Mouse (Mus musculus) spleen, adult 2 months (tissue): ENCODE results near the gene Mfn2. TPM values are rescaled to one million over a fixed set of nuclear protein-coding genes. Genes with fewer than 3 reads are reported as not detected.
"Not testable (repeated sequence)": the region's sequence is repeated elsewhere in the genome, so short reads cannot be mapped to it uniquely, and the experiment has no call there.

ENCODE experiments used
- DNase-seq, 2 experiments: peaks; one replicate each; pipeline versions ENCODE4 v3.0.0 to v3.0.0-alpha.2; 2012 to 2021; ENCODE audit warnings: low spot score in 2 of 2, low read depth in 1 of 2
- H3K27ac ChIP-seq: fragments of 200-500 bp; 2 replicates; pipeline ENCODE4 v1.5.1; 2012; ENCODE audit warnings: low read length, inconsistent platforms; ENCODE audit not compliant: insufficient read depth
- H3K27me3 ChIP-seq: fragments of 200-500 bp; 2 replicates; pipeline ENCODE4 v1.6.1; 2012; ENCODE audit warnings: mild to moderate bottlenecking, moderate library complexity, low read length, inconsistent platforms; ENCODE audit not compliant: control insufficient read depth, insufficient read depth
- H3K36me3 ChIP-seq: fragments of 200-500 bp; 2 replicates; pipeline ENCODE4 v1.6.1; 2012; ENCODE audit warnings: mild to moderate bottlenecking, low read length, inconsistent platforms; ENCODE audit not compliant: control insufficient read depth, insufficient read depth
- H3K4me1 ChIP-seq: fragments of 200-500 bp; 2 replicates; pipeline ENCODE4 v1.6.1; 2011; ENCODE audit warnings: inconsistent platforms; ENCODE audit not compliant: control insufficient read depth, insufficient read depth, insufficient read length
- H3K4me3 ChIP-seq: fragments of 200-500 bp; 2 replicates; pipeline ENCODE4 v1.5.1; 2011; ENCODE audit warnings: mild to moderate bottlenecking, inconsistent platforms; ENCODE audit not compliant: insufficient read depth, insufficient read length; ENCODE audit errors: extremely low read depth
- CTCF ChIP-seq: fragments of 200-500 bp; IDR thresholded peaks from 2 replicates; pipeline ENCODE4 v1.5.1; 2011; ENCODE audit warnings: mild to moderate bottlenecking, inconsistent platforms; ENCODE audit not compliant: insufficient read depth, insufficient read length, insufficient replicate concordance; ENCODE audit errors: extremely low read depth
- POLR2A ChIP-seq: fragments of 200-500 bp; IDR thresholded peaks from 2 replicates; pipeline ENCODE4 v1.6.1; 2011; ENCODE audit warnings: low read depth, low read length, inconsistent platforms
- WGBS: fragments of 180-500 bp; shearing (Covaris S2); methylation state at CpG from one replicate; pipeline ENCODE4 v1.1.7; 2018; 5-methylcytosine and 5-hydroxymethylcytosine counted together
- polyA plus RNA-seq: library from polyadenylated mRNA; depleted of rRNA; stranded (reverse); fragments of >200 nt; gene quantifications from 2 replicates; pipeline ENCODE4 v1.2.3, GENCODE M21; 2012; rRNA removed

Mfn2 gene
- polyA plus RNA-seq, 1 experiment = 18.4 TPM

DNA sequence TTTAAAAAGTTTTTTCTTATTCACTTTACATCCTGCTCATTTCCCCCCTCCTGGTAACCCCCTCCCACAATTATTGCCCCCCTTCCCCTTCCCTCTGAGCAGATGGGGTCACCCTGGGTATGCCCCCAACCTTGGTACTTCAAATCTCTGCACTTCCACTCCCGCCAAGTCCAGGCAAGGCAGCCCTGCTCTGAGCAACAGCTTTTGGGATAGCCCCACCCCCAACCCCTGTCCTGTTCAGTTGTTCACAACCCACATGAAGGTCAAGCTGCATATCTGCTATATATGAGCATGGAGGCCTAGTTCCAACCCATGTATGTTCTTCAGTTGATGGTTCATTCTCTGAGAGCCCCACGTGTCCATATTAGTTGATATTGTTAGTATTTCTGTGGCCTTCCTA is 53.7 kb downstream of the Mfn2 start:
- Histone ChIP-seq H3K27ac (no peak overlapping the region), H3K4me1 (0 out of 2 replicates have a peak, but pooled peaks cover 3% of the 10 kb centered on the region), H3K4me3 (no peak overlapping the region), H3K27me3 (no peaks in the 10 kb centered on the region), H3K36me3 (no peaks in the 10 kb centered on the region)
- DNase-seq = no peak
- WGBS = 90% methylated on average over 2 of the region's 2 CpGs
- no peak for TF ChIP-seq CTCF
- TF ChIP-seq POLR2A = no peak

DNA sequence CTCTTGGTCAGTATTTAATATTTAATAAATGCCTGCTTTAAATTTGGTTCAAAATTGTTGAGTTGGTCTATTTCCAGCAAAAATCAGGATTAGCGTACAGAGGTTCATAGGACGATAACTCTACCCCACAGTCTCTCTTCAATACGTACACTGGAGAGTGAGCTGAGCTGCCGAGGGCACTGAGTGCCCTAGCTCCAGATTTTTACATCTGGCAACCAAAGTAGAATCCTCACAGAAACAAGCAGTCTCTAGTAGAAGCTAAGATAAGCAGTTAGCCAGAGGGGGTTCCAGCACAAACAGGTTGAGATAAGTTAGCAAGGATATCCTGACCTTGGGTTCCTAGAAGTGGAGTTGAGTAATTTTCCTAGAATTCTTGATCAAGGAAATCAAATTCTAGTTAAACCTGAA is 55.9 kb downstream of the Mfn2 start:
- no peak for TF ChIP-seq CTCF
- no peak for TF ChIP-seq POLR2A
- H3K36me3 ChIP-seq = no peaks in the 10 kb centered on the region
- DNase-seq = no peak
- peak overlapping the region; percentile 74 for H3K4me3 ChIP-seq
- peak overlapping the region; percentile 19; the same call in 1 of the 2 replicates for H3K27ac ChIP-seq
- H3K27me3 ChIP-seq = no peaks in the 10 kb centered on the region
- H3K4me1 ChIP-seq = 0 out of 2 replicates have a peak, but pooled peaks cover 3% of the 10 kb centered on the region
- 5% methylated on average over 4 of the region's 4 CpGs for WGBS

DNA sequence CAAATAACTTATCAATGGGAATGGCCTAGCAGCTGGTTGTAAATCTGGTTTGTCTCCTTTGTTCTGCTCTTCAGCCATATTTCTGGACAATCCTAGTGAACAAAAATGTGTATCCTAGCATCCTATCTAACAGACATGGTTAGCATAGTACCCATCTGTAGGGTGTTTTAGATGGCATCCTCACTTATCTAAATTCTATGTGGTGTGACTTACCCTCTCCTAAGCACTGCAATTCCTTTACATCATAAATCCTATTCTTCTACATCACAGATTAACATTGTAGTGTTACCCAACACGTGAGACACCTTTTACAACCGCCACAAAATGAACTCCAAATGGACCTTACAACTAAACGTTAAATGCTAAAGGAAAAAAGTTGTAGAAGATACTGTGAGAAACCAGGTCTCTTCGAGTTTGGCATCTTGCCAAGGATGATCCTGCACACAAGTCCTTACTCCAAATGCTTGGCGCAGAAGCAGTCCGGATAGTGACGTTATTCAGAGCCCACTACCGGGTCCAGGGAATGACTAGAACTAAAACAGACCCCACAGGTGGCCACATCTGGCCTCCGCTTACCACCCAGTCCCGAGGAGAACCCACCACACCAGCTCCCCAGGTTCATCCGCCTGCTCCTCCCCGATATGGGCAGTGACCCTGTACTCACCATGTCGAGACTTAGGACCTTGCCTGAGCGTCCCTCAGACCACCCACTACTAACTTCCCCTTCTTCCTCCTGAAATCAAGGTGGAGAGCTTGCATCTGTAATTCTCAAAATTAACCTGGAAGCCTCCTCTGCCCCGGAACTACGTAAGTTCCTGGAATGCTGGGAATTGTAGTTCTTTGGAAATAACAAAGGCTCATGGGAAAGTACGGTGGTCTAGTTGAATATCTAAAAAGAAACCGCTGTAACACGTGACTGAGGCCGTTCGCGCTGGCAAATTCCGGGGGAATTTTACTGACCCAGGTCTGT is 56.6 kb downstream of the Mfn2 start, which contains the start of gene Zfp933:
TSS of gene Zfp933 (minus strand) at position 753 of the 970 bp plus-strand sequence.
- H3K27me3 ChIP-seq = no peaks in the 10 kb centered on the region
- no peaks in the 10 kb centered on the region for H3K36me3 ChIP-seq
- H3K27ac ChIP-seq = peak within 1 kb of the TSS; percentile 19
- TF ChIP-seq POLR2A (peak; percentile 14; the same call in 1 of the 2 replicates), CTCF (no peak)
- 0 out of 2 replicates have a peak, but pooled peaks cover 3% of the 10 kb centered on the region for H3K4me1 ChIP-seq
- DNase-seq = peak; percentile 48 to 78
- H3K4me3 ChIP-seq = peak within 1 kb of the TSS; percentile 74
- WGBS = 2% methylated on average over 23 of the region's 23 CpGs

DNA sequence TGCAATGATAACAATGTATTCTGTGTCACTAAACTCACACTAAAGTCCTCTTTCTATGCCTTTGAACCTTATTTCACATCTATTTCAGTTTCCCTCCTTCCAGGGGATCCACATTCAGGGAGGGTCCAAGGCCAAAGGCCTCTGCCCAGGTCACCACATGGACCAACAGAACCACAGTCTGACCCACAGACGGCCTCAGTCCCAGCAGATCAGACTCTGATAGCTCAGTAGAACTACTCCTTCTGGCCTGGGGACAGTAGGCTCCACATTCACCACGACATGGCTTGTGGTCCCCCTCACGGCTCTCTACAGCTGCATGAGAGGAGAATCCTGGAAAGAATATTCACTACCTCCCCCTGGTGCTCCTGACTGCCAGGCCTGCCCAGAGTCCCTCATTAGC is 61.6 kb downstream of the Mfn2 start:
- no peak for DNase-seq
- WGBS = 94% methylated on average over 3 of the region's 3 CpGs
- Histone ChIP-seq H3K27me3 (no peaks in the 10 kb centered on the region), H3K36me3 (peaks cover 4% of the 10 kb centered on the region; the same call in 1 of the 2 replicates), H3K4me1 (0 out of 2 replicates have a peak, but pooled peaks cover 3% of the 10 kb centered on the region), H3K4me3 (no peak overlapping the region), H3K27ac (no peak overlapping the region)
- TF ChIP-seq POLR2A (no peak), CTCF (no peak)

DNA sequence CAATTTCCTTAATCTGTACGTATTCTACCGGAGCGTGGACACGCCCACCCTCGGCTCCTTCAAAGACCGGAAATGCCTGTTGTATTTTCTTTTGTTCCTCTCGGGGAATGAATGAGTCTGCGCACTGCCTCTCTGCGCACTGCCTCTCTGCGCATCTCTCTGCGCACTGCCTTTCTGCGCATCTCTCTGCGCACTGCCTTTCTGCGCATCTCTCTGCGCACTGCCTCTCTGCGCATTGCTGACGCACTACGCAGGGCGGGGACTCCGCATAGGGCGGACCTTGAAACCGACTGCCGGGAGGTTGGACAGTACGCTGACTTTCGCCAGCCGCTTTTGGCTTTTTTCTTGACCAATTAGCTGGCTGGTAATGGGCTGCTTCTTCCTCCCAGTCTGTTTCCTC is 65.2 kb downstream of the Mfn2 start:
- not testable (repeated sequence) for H3K27ac ChIP-seq, H3K27me3 ChIP-seq, H3K4me1 ChIP-seq, H3K4me3 ChIP-seq, H3K36me3 ChIP-seq
- DNase-seq = peak in 1 of 2 experiments; percentile 24
- WGBS = 96% methylated on average over 23 of the region's 26 CpGs

DNA sequence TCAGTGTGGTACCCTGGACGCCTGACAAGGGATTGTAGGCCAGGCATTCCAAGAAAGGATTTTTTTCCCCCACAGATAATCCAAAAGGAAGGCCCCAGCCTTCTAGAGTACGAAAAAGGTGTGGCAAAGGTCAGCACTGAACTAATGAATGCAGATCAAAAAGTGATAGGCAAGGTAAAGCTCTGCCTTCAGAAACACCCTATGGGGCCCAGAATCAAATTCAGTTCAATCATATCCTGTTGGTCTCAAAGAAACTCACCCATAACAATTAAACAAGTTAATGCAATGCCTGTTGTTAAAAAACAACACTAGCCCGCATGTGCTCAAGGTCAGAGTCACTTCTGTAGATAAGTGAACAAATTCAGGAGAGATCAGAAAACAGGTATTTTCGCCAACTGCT is 80.1 kb downstream of the Mfn2 start:
- no peak overlapping the region for H3K27ac ChIP-seq
- DNase-seq = no peak
- peaks cover 17% of the 10 kb centered on the region for H3K36me3 ChIP-seq
- 94% methylated on average over 4 of the region's 4 CpGs for WGBS
- H3K4me3 ChIP-seq = no peak overlapping the region
- no peaks in the 10 kb centered on the region for H3K27me3 ChIP-seq
- no peaks in the 10 kb centered on the region for H3K4me1 ChIP-seq
- TF ChIP-seq CTCF (no peak), POLR2A (no peak)

Other genes with a start within 250 kb of the Mfn2 start
- gene Zfp534, start 202.2 kb downstream of the Mfn2 start, polyA plus RNA-seq = 0.02 TPM in 1 of 2 replicates, not detected in the other
- gene Zfp984, start 94.9 kb downstream of the Mfn2 start, polyA plus RNA-seq = 0.48 and 0.53 TPM in 2 replicates
- gene Zfp933, start 56.3 kb downstream of the Mfn2 start, polyA plus RNA-seq = 0.35 and 0.37 TPM in 2 replicates
- gene Miip, start 35.9 kb downstream of the Mfn2 start, polyA plus RNA-seq = 72.2 and 146 TPM in 2 replicates
- gene Fv1, start 35.7 kb downstream of the Mfn2 start, polyA plus RNA-seq = 0.64 and 1.1 TPM in 2 replicates
- gene Plod1, start 32.1 kb upstream of the Mfn2 start, polyA plus RNA-seq = 16.2 and 16.7 TPM in 2 replicates
- gene 2510039O18Rik, start 36.2 kb upstream of the Mfn2 start, polyA plus RNA-seq = 80.5 and 111 TPM in 2 replicates
- gene Nppb, start 81.1 kb upstream of the Mfn2 start, polyA plus RNA-seq = not detected in 2 replicates
- 0.32 TPM in 1 of 2 replicates, not detected in the other for gene Nppa, start 96.0 kb upstream of the Mfn2 start, polyA plus RNA-seq
- 9.8 and 12.1 TPM in 2 replicates for gene Clcn6, start 134.1 kb upstream of the Mfn2 start, polyA plus RNA-seq
- gene Mthfr, start 134.4 kb upstream of the Mfn2 start, polyA plus RNA-seq = 19.7 and 22.3 TPM in 2 replicates
- 23.7 and 24.2 TPM in 2 replicates for gene Agtrap, start 183.3 kb upstream of the Mfn2 start, polyA plus RNA-seq
- gene Mad2l2, start 225.7 kb upstream of the Mfn2 start, polyA plus RNA-seq = 21.0 and 24.7 TPM in 2 replicates
- 1.9 and 2.5 TPM in 2 replicates for gene Draxin, start 226.0 kb upstream of the Mfn2 start, polyA plus RNA-seq
- 30.8 and 31.6 TPM in 2 replicates for gene Fbxo6, start 247.4 kb upstream of the Mfn2 start, polyA plus RNA-seq